Mouse (Mus musculus): ENCODE data around the gene BC034090. TPM values are rescaled to one million over a fixed set of nuclear protein-coding genes. Genes with fewer than 3 reads are reported as not detected.

Gene BC034090
- polyA plus RNA-seq, 1 experiment from 2014 or later, result 6.8 TPM

- Histone ChIP-seq H3K9me3 (replicated peaks) (no peaks in the 10 kb centered on the region), H3K4me1 (peaks cover 16% of the 10 kb centered on the region; the same call in 1 of the 2 replicates), H3K4me3 (no peak overlapping the region), H3K27ac (no peak overlapping the region), H3K36me3 (no peaks in the 10 kb centered on the region), H3K27me3 (ENCODE audit: low read depth, poor library complexity, severe bottlenecking) (no peaks in the 10 kb centered on the region)
- 90% methylated on average over 8 of the region's 8 CpGs for WGBS
- no peak for DNase-seq (ENCODE audit: low spot score)
These were observed 10.1 kb upstream of the BC034090 start for GRCm38 (mm10) chr1:155254309-155254708.

- H3K27ac ChIP-seq, result no peak overlapping the region
- no peak for DNase-seq (ENCODE audit: low spot score)
- H3K9me3 ChIP-seq (replicated peaks), result no peaks in the 10 kb centered on the region
- H3K4me3 ChIP-seq, result no peak overlapping the region
- no peaks in the 10 kb centered on the region for H3K36me3 ChIP-seq
- H3K4me1 ChIP-seq, result peaks cover 16% of the 10 kb centered on the region; the same call in 1 of the 2 replicates
- 75% methylated on average over 12 of the region's 12 CpGs for WGBS
- H3K27me3 ChIP-seq (ENCODE audit: low read depth, poor library complexity, severe bottlenecking), result 0 out of 2 replicates have a peak, but pooled peaks cover 4% of the 10 kb centered on the region
These were observed 8.9 kb upstream of the BC034090 start for GRCm38 (mm10) chr1:155253126-155253525.

DNA sequence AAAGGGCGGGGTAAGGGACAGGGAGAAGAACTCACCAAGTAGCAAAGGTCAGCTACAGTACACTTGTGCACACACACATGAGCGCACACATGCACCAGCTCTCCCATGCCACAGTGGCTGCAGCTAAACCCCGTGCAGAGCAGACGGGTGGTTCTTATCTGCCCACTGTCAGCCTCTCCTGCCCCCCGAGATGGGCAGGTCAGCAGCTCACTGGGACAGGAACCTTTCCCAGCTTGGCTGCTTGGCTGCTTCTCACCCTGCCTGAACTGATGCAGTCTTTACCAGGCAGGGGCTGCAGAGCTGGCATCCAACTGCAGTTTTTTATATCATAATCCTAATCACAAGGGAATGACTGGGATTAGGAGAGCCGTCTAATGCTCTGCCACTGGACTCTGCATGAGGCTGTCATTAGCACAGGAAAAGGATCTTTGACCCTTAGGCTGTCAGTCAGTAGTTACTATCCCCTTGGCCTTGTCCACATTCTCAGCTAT, 8.4 kb upstream of the BC034090 start:
- peaks cover 16% of the 10 kb centered on the region for H3K4me1 ChIP-seq
- WGBS, result 55% methylated on average over 6 of the region's 6 CpGs
- H3K9me3 ChIP-seq (replicated peaks), result no peaks in the 10 kb centered on the region
- no peak overlapping the region for H3K4me3 ChIP-seq
- 0 out of 2 replicates have a peak, but pooled peaks cover 8% of the 10 kb centered on the region for H3K27me3 ChIP-seq (ENCODE audit: low read depth, poor library complexity, severe bottlenecking)
- no peaks in the 10 kb centered on the region for H3K36me3 ChIP-seq
- DNase-seq (ENCODE audit: low spot score), result no peak
- no peak overlapping the region for H3K27ac ChIP-seq

DNA sequence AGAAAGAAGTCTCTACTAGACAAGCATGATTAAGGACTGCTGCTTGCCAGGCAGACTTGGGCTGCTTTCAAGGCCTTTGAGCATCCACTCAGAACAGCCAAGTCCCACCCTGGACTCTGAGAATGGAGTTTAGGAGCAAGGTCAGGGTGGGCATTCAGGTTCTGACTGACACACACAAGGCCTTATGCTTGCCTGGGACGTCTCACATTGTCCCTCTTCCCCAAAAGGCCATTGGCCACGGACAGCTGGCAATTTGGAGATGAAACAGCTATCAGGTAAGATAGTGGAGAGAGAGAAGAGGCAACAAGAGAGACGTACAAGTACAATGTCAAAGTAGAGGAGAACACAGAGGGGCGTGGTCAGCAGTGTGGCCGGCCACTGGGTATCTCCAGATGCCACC, 7.4 kb upstream of the BC034090 start:
- H3K36me3 ChIP-seq, result no peaks in the 10 kb centered on the region
- H3K4me1 ChIP-seq, result peaks cover 22% of the 10 kb centered on the region
- no peak overlapping the region for H3K4me3 ChIP-seq
- H3K27ac ChIP-seq, result no peak overlapping the region
- WGBS, result 84% methylated on average over 5 of the region's 5 CpGs
- no peak for DNase-seq (ENCODE audit: low spot score)
- 0 out of 2 replicates have a peak, but pooled peaks cover 12% of the 10 kb centered on the region for H3K27me3 ChIP-seq (ENCODE audit: low read depth, poor library complexity, severe bottlenecking)
- H3K9me3 ChIP-seq (replicated peaks), result no peaks in the 10 kb centered on the region

GRCm38 (mm10) chr1:155250531-155251135, 6.4 kb upstream of the BC034090 start:
- H3K36me3 ChIP-seq, result no peaks in the 10 kb centered on the region
- peaks cover 22% of the 10 kb centered on the region for H3K4me1 ChIP-seq
- no peak for DNase-seq (ENCODE audit: low spot score)
- H3K9me3 ChIP-seq (replicated peaks), result no peaks in the 10 kb centered on the region
- WGBS, result 38% methylated on average over 4 of the region's 4 CpGs
- H3K27ac ChIP-seq, result no peak overlapping the region
- 0 out of 2 replicates have a peak, but pooled peaks cover 13% of the 10 kb centered on the region for H3K27me3 ChIP-seq (ENCODE audit: low read depth, poor library complexity, severe bottlenecking)
- no peak overlapping the region for H3K4me3 ChIP-seq

DNA sequence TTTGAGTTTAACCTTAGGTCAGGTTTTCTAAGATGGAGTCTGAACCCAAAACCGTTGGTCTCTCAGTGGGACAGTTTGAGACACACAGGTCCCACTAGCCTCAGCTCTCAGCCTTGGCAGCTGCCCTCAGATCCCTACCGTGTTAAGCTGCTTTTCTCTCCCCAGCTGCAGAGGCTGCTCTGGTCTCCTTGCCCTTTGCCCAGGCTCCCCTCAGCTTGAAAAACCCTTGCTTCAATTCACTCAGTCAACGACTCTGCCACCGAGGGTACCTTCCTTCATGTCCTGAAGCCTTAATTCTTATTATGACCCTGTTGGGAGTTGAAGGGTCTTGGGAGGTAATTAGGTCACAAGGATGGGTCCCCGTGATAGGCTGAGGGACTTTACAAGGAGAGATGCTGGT, 5.7 kb upstream of the BC034090 start:
- 31% methylated on average over 5 of the region's 5 CpGs for WGBS
- no peak overlapping the region for H3K27ac ChIP-seq

DNA sequence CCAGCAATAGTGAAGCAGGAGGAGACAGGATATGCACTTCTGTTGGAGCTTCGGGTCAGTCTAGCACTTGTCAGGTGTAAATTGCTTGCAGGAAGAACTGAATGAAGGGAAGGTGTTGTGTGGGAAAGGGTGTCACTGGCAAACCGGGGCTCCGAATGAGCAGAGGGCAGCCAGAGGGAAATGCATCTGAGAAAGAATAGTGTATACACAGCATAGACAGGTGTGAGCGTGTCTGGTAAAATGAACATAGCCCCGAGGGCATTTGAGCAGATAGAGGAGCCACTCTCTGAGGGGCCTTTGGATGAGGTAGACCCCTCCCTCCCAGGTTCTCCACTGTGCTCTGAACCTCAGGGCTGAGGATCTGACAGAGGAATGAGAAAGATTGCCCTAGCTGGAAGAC, 3.8 kb upstream of the BC034090 start:
- no peak for DNase-seq (ENCODE audit: low spot score)
- Histone ChIP-seq H3K27ac (no peak overlapping the region), H3K36me3 (no peaks in the 10 kb centered on the region), H3K4me1 (peaks cover 43% of the 10 kb centered on the region), H3K27me3 (ENCODE audit: low read depth, poor library complexity, severe bottlenecking) (0 out of 2 replicates have a peak, but pooled peaks cover 19% of the 10 kb centered on the region), H3K9me3 (replicated peaks) (no peaks in the 10 kb centered on the region), H3K4me3 (no peak overlapping the region)
- 51% methylated on average over 5 of the region's 5 CpGs for WGBS

More for the DNA sequence above, 5.7 kb upstream of the BC034090 start:
- Histone ChIP-seq H3K9me3 (replicated peaks) (no peaks in the 10 kb centered on the region), H3K27me3 (ENCODE audit: low read depth, poor library complexity, severe bottlenecking) (0 out of 2 replicates have a peak, but pooled peaks cover 19% of the 10 kb centered on the region), H3K36me3 (no peaks in the 10 kb centered on the region), H3K4me3 (no peak overlapping the region), H3K4me1 (peaks cover 28% of the 10 kb centered on the region)
- DNase-seq (ENCODE audit: low spot score), result no peak

DNA sequence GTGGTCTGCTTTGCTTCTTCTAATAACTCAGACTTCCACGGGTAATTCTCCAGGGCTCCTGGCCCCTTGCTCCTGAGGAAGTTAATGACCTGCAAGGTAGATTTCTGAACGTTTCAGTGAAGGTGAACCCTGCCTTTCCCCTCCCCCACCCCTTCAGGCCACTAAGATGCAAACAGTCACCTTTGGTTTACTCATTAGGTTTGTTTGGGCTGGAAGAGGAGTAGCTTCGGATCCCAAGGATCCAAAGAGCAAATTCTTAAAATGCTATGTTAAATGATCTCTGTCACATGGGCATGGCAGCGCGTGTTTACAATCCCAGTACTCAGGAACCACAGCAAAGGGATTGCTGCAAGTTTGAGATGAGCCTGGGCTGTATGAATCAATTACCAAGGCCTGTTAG, 3.2 kb upstream of the BC034090 start:
- DNase-seq (ENCODE audit: low spot score), result no peak
- 0 out of 2 replicates have a peak, but pooled peaks cover 19% of the 10 kb centered on the region for H3K27me3 ChIP-seq (ENCODE audit: low read depth, poor library complexity, severe bottlenecking)
- H3K4me3 ChIP-seq, result no peak overlapping the region
- no peak overlapping the region for H3K27ac ChIP-seq
- no peaks in the 10 kb centered on the region for H3K36me3 ChIP-seq
- no peaks in the 10 kb centered on the region for H3K9me3 ChIP-seq (replicated peaks)
- H3K4me1 ChIP-seq, result peaks cover 38% of the 10 kb centered on the region
- 34% methylated on average over 5 of the region's 5 CpGs for WGBS

DNA sequence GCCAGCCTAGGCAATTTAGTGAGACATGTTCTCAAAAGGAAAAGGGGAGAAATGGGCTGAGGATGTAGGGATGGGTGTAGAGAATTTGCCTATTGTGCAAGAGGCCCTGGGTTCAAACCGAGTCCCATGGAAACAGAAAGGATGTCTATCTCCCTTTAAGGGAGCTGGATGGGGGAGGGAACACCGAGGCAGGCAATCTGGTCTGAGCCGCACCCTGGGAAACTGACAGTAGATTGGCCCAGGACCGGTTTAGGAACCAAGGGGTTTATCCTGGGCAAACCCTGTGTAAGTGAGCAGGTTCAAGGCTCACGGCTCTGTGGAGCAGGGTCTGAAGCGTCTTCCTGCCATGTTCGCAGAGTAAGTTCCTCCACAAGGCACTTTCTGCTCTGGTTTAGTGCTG, 1.3 kb upstream of the BC034090 start:
- DNase-seq (ENCODE audit: low spot score), result no peak
- WGBS, result 43% methylated on average over 7 of the region's 7 CpGs
- H3K4me3 ChIP-seq, result peak overlapping the region; percentile 76; the same call in 1 of the 2 replicates

GRCm38 (mm10) chr1:155244771-155245211, 547 bp upstream of the BC034090 start:
- Histone ChIP-seq H3K36me3 (peaks cover 24% of the 10 kb centered on the region), H3K27me3 (ENCODE audit: low read depth, poor library complexity, severe bottlenecking) (0 out of 2 replicates have a peak, but pooled peaks cover 19% of the 10 kb centered on the region), H3K27ac (peak overlapping the region; percentile 96), H3K4me3 (peak overlapping the region; percentile 76), H3K9me3 (replicated peaks) (no peaks in the 10 kb centered on the region), H3K4me1 (peaks cover 39% of the 10 kb centered on the region)
- WGBS, result 2% methylated on average over 29 of the region's 29 CpGs
- DNase-seq (ENCODE audit: low spot score), result no peak

More for the DNA sequence above, 1.3 kb upstream of the BC034090 start:
- peaks cover 17% of the 10 kb centered on the region for H3K36me3 ChIP-seq
- 0 out of 2 replicates have a peak, but pooled peaks cover 19% of the 10 kb centered on the region for H3K27me3 ChIP-seq (ENCODE audit: low read depth, poor library complexity, severe bottlenecking)
- H3K4me1 ChIP-seq, result peaks cover 38% of the 10 kb centered on the region
- H3K27ac ChIP-seq, result 0 out of 2 replicates have a peak overlapping the region, but pooled peaks have one; percentile 96
- H3K9me3 ChIP-seq (replicated peaks), result no peaks in the 10 kb centered on the region

DNA sequence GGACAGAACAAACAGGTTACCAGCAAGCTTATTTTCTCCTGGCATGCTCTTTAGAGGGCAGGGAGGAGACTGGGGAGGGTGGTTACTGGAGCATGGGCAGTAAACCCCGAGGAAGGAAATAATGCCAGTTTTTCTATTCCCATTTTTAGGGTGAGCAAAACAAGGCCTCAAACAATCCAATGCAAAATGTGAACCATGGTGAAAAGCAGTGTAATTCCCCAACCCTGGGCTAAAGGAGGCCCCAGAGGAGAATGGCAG, 1.8 kb downstream of the BC034090 start:
- H3K4me1 ChIP-seq, result peaks cover 45% of the 10 kb centered on the region
- H3K27me3 ChIP-seq (ENCODE audit: low read depth, poor library complexity, severe bottlenecking), result 0 out of 2 replicates have a peak, but pooled peaks cover 9% of the 10 kb centered on the region
- peaks cover 46% of the 10 kb centered on the region for H3K36me3 ChIP-seq
- no peak overlapping the region for H3K4me3 ChIP-seq
- no peak for DNase-seq (ENCODE audit: low spot score)
- no peak overlapping the region for H3K27ac ChIP-seq
- H3K9me3 ChIP-seq (replicated peaks), result no peaks in the 10 kb centered on the region
- WGBS, result 87% methylated on average over 1 of the region's 1 CpGs

GRCm38 (mm10) chr1:155241701-155242487, 2.4 kb downstream of the BC034090 start:
- Histone ChIP-seq H3K4me3 (no peak overlapping the region), H3K9me3 (replicated peaks) (no peaks in the 10 kb centered on the region), H3K27ac (no peak overlapping the region), H3K36me3 (peaks cover 52% of the 10 kb centered on the region), H3K4me1 (peaks cover 43% of the 10 kb centered on the region), H3K27me3 (ENCODE audit: low read depth, poor library complexity, severe bottlenecking) (0 out of 2 replicates have a peak, but pooled peaks cover 7% of the 10 kb centered on the region)
- 84% methylated on average over 12 of the region's 12 CpGs for WGBS
- no peak for DNase-seq (ENCODE audit: low spot score)

All from limb, embryonic 10.5 days (tissue).